Mouse (Mus musculus): ENCODE data around the gene Fam129a. TPM values are rescaled to one million over a fixed set of nuclear protein-coding genes. Genes with fewer than 3 reads are reported as not detected.

Gene Fam129a
- total RNA-seq, 2 experiments from 2014 or later: 1.4 to 2.1 TPM

DNA sequence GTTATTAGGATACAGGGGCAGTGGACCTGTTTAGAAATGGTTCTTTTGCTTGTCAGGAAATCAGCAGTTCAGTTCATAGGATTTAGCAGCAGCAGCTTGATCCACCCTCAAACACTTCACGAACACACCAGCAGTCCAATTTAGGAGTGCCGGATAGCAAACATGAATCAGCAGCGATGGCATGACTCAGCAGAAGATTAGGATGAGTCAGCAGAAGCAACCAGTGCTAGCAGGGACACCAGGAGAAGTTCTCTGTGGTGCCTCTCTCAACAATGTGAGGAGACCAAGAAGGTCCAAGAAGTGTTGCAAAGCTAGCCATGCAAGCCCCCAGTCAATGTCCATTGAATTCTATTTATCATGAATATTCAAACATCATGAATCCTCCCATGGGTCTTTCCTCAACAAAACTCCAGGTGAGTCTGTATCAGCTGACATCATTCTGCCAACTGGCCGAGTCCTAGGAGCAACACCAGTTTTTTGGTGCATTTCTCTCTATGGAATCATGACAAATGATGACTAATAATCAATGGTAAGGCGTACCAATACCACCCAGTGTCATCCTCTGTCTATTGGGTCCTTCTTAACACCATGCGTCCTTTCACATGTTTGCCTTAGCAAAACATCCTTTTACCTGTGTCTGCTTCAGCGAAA lies 45.7 kb downstream of the Fam129a start:
- intact Hi-C loops (cut with DNase I): no loop called here
- DNase-seq (ENCODE audit: extremely low spot score in 1 of 2, low spot score in 2 of 2): peak; percentile 18 to 25
- no peak overlapping the region for H3K4me3 ChIP-seq
- H3K27ac ChIP-seq: no peak overlapping the region
- TF ChIP-seq CTCF (IDR thresholded peaks at IDR 0.05): no peak

DNA sequence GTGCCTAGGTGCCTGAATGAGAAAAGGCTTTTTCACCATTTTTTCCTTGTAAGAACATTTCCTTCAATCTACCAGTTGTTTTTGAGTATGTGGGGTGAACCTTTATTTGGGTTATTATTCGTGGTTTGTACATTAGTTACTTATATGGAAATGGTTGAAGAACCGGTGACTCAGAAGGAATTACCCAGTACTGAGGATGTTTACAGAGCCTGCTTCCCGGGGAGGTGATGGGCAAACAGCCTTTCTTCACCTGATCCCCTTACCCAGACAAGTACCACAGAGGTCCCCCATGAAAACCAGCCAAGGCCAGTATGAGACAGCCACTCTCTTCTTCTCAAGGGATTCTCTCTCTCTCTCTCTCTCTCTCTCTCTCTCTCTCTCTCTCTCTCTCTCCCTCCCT lies 47.3 kb downstream of the Fam129a start:
- no peak for DNase-seq (ENCODE audit: extremely low spot score in 1 of 2, low spot score in 2 of 2)
- Histone ChIP-seq H3K4me3 (no peak overlapping the region), H3K27ac (no peak overlapping the region)
- intact Hi-C loops (cut with DNase I): no loop called here
- no peak for TF ChIP-seq CTCF (IDR thresholded peaks at IDR 0.05)

- intact Hi-C loops (cut with DNase I): no loop called here
- H3K4me3 ChIP-seq: no peak overlapping the region
- H3K27ac ChIP-seq: no peak overlapping the region
- DNase-seq (ENCODE audit: extremely low spot score in 1 of 2, low spot score in 2 of 2): no peak
- TF ChIP-seq CTCF (IDR thresholded peaks at IDR 0.05): no peak
Observed at GRCm38 (mm10) chr1:151619281-151619711, 48.3 kb downstream of the Fam129a start.

- no peak for TF ChIP-seq CTCF (IDR thresholded peaks at IDR 0.05)
- H3K4me3 ChIP-seq: no peak overlapping the region
- intact Hi-C loops (cut with DNase I): no loop called here
- no peak overlapping the region for H3K27ac ChIP-seq
- no peak for DNase-seq (ENCODE audit: extremely low spot score in 1 of 2, low spot score in 2 of 2)
Observed at GRCm38 (mm10) chr1:151620730-151621129, 49.7 kb downstream of the Fam129a start.

- Histone ChIP-seq H3K27ac (no peak overlapping the region), H3K4me3 (no peak overlapping the region)
- TF ChIP-seq CTCF (IDR thresholded peaks at IDR 0.05): no peak
- intact Hi-C loops (cut with DNase I): no loop called here
- DNase-seq (ENCODE audit: extremely low spot score in 1 of 2, low spot score in 2 of 2): no peak
Observed at GRCm38 (mm10) chr1:151624442-151625226, 53.6 kb downstream of the Fam129a start.

GRCm38 (mm10) chr1:151625260-151625659 lies 54.3 kb downstream of the Fam129a start:
- Histone ChIP-seq H3K27ac (no peak overlapping the region), H3K4me3 (no peak overlapping the region)
- DNase-seq (ENCODE audit: extremely low spot score in 1 of 2, low spot score in 2 of 2): no peak
- intact Hi-C loops (cut with DNase I): no loop called here
- no peak for TF ChIP-seq CTCF (IDR thresholded peaks at IDR 0.05)

- H3K4me3 ChIP-seq: no peak overlapping the region
- no peak overlapping the region for H3K27ac ChIP-seq
- no peak for TF ChIP-seq CTCF (IDR thresholded peaks at IDR 0.05)
- intact Hi-C loops (cut with DNase I): no loop called here
- no peak for DNase-seq (ENCODE audit: extremely low spot score in 1 of 2, low spot score in 2 of 2)
Observed at GRCm38 (mm10) chr1:151625690-151626089, 54.7 kb downstream of the Fam129a start.

DNA sequence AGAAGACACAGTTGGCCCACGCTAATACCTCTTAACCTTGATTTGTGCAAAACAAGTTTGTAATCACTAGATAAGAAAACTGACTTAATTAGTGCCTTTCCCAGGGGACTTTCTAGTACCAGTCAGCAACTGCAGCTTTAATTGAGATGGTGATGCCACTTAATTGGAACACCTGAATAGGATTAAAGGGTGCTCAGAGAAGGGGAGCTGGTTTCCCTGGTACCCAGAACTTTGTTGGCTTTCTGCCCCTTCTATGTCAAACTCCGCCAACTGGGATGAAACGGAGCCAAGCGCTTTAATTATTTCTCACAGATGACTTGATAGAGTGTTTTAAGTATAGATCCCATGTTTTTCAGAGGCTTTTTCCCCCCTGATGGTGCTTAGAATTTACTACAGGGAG lies 55.6 kb downstream of the Fam129a start:
- intact Hi-C loops (cut with DNase I): no loop called here
- no peak for TF ChIP-seq CTCF (IDR thresholded peaks at IDR 0.05)
- no peak for DNase-seq (ENCODE audit: extremely low spot score in 1 of 2, low spot score in 2 of 2)
- no peak overlapping the region for H3K4me3 ChIP-seq
- H3K27ac ChIP-seq: no peak overlapping the region

GRCm38 (mm10) chr1:151627141-151627540 lies 56.2 kb downstream of the Fam129a start:
- Histone ChIP-seq H3K27ac (no peak overlapping the region), H3K4me3 (no peak overlapping the region)
- DNase-seq (ENCODE audit: extremely low spot score in 1 of 2, low spot score in 2 of 2): no peak
- intact Hi-C loops (cut with DNase I): no loop called here
- no peak for TF ChIP-seq CTCF (IDR thresholded peaks at IDR 0.05)

GRCm38 (mm10) chr1:151629591-151630250 lies 58.7 kb downstream of the Fam129a start:
- DNase-seq (ENCODE audit: extremely low spot score in 1 of 2, low spot score in 2 of 2): no peak
- TF ChIP-seq CTCF (IDR thresholded peaks at IDR 0.05): no peak
- Histone ChIP-seq H3K4me3 (no peak overlapping the region), H3K27ac (no peak overlapping the region)
- intact Hi-C loops (cut with DNase I): no loop called here

DNA sequence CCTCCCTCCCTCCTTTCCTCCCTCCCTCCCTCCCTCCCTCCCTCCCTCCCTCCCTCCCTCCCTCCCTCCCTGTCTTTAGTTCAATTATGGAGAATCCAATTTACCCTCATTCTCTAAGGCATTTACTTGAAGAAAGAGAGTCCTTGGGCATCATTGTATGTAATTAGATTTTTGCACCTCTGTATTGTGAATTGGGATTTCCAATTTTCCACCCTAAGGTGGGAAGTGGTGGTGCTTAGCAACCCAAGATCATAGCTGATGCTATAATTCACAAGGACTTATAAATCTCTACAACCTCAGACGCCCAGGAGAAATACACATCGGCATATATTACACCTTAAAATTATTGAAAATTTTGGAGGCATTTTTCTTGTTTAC lies 59.3 kb downstream of the Fam129a start:
- H3K27ac ChIP-seq: no peak overlapping the region
- TF ChIP-seq CTCF (IDR thresholded peaks at IDR 0.05): no peak
- H3K4me3 ChIP-seq: no peak overlapping the region
- intact Hi-C loops (cut with DNase I): no loop called here
- no peak for DNase-seq (ENCODE audit: extremely low spot score in 1 of 2, low spot score in 2 of 2)

DNA sequence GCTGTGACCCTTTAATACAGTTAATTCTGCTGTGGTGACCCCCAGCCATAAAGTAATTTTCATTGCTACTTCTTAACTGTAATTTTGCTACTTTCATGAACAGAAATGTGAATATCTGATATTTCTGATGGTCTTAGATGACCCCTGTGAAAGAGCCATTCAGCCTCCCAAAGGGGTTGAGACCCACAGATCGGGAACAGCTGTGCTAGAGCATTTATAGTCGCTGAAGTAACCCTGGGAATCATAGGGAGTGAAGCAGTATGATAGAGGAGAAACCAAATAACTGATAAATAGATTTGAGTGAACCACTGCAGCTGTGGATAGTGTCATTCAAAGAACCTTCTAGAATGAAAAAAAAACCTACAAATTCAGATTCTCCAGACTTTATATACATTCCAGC lies 60.1 kb downstream of the Fam129a start:
- no peak overlapping the region for H3K4me3 ChIP-seq
- intact Hi-C loops (cut with DNase I): no loop called here
- no peak for TF ChIP-seq CTCF (IDR thresholded peaks at IDR 0.05)
- H3K27ac ChIP-seq: no peak overlapping the region
- no peak for DNase-seq (ENCODE audit: extremely low spot score in 1 of 2, low spot score in 2 of 2)
